Mouse (Mus musculus): ENCODE data around the gene Slc20a1. TPM values are rescaled to one million over a fixed set of nuclear protein-coding genes. Genes with fewer than 3 reads are reported as not detected.

The Slc20a1 gene
- polyA plus RNA-seq (2015; fragmentation: Illumina TruSeq; extraction: RNeasy Lipid Tissue Mini Kit (QIAGEN cat#74804); ENCODE audit: insufficient read depth, low read depth, low replicate concordance): 5.1 TPM

DNA sequence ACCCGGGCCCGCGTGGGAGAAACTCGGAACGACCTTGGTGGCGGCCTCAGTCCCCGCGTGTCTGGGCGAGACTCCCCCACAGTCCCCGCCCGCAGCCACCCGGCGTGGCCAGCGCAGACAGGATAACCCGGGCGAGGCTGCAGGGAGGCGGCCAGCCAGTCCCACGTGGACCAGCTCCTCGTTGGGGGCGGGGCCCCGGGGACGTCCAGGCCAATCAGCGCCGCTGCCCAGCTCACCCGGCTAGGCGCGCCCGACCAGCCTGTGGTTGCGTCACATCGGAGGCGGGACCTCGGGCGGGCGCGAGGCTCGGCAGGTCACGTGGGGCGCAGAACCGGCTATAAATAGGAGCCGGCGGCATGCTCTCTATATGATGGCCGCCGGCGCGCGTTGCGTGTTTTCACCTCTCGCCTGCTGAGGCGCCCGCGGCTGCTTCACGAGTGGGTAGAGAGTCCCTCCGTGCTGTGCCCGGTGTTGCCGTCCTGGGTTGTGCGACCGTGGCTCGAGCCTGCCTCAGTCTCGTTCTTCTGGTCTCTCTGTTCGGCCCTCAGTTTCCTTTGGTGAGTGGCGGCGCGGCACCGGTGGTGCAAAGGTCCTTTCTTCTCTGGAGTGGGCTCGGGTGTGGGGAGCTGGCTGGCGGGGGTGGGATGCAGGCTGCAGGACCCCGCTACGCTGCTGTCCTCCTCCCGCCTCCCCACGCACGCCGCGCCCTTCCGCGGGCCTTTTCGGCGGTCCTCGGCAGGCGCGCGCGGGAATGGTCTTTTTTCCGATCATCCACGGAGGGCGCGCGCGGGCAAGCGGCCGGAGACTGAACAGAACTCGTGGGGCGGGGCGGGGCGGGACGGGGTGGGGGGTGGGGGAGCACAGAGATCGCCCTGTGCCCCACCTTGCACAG lies at the start of gene Slc20a1:
Gene Slc20a1 (plus strand): TSS at position 329 of the 892 bp plus-strand sequence.

Other genes starting within 250 kb of the Slc20a1 start
- gene Zc3h6, start 231.4 kb upstream of the Slc20a1 start, polyA plus RNA-seq (2015; fragmentation: Illumina TruSeq; extraction: RNeasy Lipid Tissue Mini Kit (QIAGEN cat#74804); ENCODE audit: insufficient read depth, low read depth, low replicate concordance): 1.1 TPM
- gene Gm10762, start 231.0 kb upstream of the Slc20a1 start, polyA plus RNA-seq (2015; fragmentation: Illumina TruSeq; extraction: RNeasy Lipid Tissue Mini Kit (QIAGEN cat#74804); ENCODE audit: insufficient read depth, low read depth, low replicate concordance): 2.0 TPM
- gene Vinac1, start 150.6 kb upstream of the Slc20a1 start, polyA plus RNA-seq (2015; fragmentation: Illumina TruSeq; extraction: RNeasy Lipid Tissue Mini Kit (QIAGEN cat#74804); ENCODE audit: insufficient read depth, low read depth, low replicate concordance): not detected
- 2.0 TPM for gene Ttl, start 132.8 kb upstream of the Slc20a1 start, polyA plus RNA-seq (2015; fragmentation: Illumina TruSeq; extraction: RNeasy Lipid Tissue Mini Kit (QIAGEN cat#74804); ENCODE audit: insufficient read depth, low read depth, low replicate concordance)
- 7.0 TPM for gene Polr1b, start 97.8 kb upstream of the Slc20a1 start, polyA plus RNA-seq (2015; fragmentation: Illumina TruSeq; extraction: RNeasy Lipid Tissue Mini Kit (QIAGEN cat#74804); ENCODE audit: insufficient read depth, low read depth, low replicate concordance)
- 6.9 TPM for gene Chchd5, start 69.1 kb upstream of the Slc20a1 start, polyA plus RNA-seq (2015; fragmentation: Illumina TruSeq; extraction: RNeasy Lipid Tissue Mini Kit (QIAGEN cat#74804); ENCODE audit: insufficient read depth, low read depth, low replicate concordance)
- 0.26 TPM for gene Ckap2l, start 98.4 kb downstream of the Slc20a1 start, polyA plus RNA-seq (2015; fragmentation: Illumina TruSeq; extraction: RNeasy Lipid Tissue Mini Kit (QIAGEN cat#74804); ENCODE audit: insufficient read depth, low read depth, low replicate concordance)
- not detected for gene Il1a, start 111.2 kb downstream of the Slc20a1 start, polyA plus RNA-seq (2015; fragmentation: Illumina TruSeq; extraction: RNeasy Lipid Tissue Mini Kit (QIAGEN cat#74804); ENCODE audit: insufficient read depth, low read depth, low replicate concordance)
- gene Il1b, start 172.4 kb downstream of the Slc20a1 start, polyA plus RNA-seq (2015; fragmentation: Illumina TruSeq; extraction: RNeasy Lipid Tissue Mini Kit (QIAGEN cat#74804); ENCODE audit: insufficient read depth, low read depth, low replicate concordance): not detected

Measured in pancreas, adult 10 weeks (tissue).